Comparison of ENCODE assay signal across 9 mouse cellular contexts in genomic region chr16:72979407-72980219, GRCm38 (mm10).
A peak's percentile ranks its signal among the peaks of the same experiment; 100 is the strongest.
DNase-seq lines count a peak whose midpoint lies in the region; ATAC-seq and TF ChIP-seq lines count a peak whose summit lies in the region.
"Had no signal": no experiment of that assay in that cellular context is flagged by ENCODE, and none has a peak within 500 bp of the region (broad histone marks: within the 10 kb centered on the region; RNA-seq: fewer than 3 reads in every experiment).

No protein-coding gene starts in this region.

- TF ChIP-seq POLR2A in limb, embryonic 14.5 days (IDR thresholded peaks at IDR 0.05; ENCODE audit: borderline replicate concordance, extremely low read depth, insufficient read depth, insufficient read length): no peak

- H3K27me3 ChIP-seq in kidney, embryonic 15.5 days: no peaks in the 10 kb centered on the region
- H3K27me3 ChIP-seq in limb, embryonic 14.5 days (ENCODE audit: control insufficient read depth, insufficient read depth, low read length): no peaks in the 10 kb centered on the region

- H3K9ac ChIP-seq in kidney, embryonic 15.5 days: no peak overlapping the region
- no peak overlapping the region for H3K9ac ChIP-seq in limb, embryonic 14.5 days (ENCODE audit: low read depth, low read length, severe bottlenecking)

- H3K36me3 ChIP-seq in kidney, embryonic 15.5 days: peaks cover 21% of the 10 kb centered on the region
- H3K36me3 ChIP-seq in limb, embryonic 14.5 days (ENCODE audit: control insufficient read depth, insufficient read depth, low read length): peaks cover 42% of the 10 kb centered on the region

- peak; percentile 77 for DNase-seq in 3T3-L1 (ENCODE audit: low read depth, low spot score)
- DNase-seq in adrenal gland, adult 18-20 months (ENCODE audit: low spot score in 2 of 2): peak; percentile 68 to 69
- DNase-seq in embryo, embryonic 10 days (ENCODE audit: low spot score): peak; percentile 84
- DNase-seq in gastrocnemius, postnatal 4 days (ENCODE audit: low spot score in 2 of 2): peak; percentile 35 to 66
- peak; percentile 85 for DNase-seq in limb, embryonic 14.5 days (ENCODE audit: low spot score)
- DNase-seq in neural tube, embryonic 10.5 days (ENCODE audit: extremely low spot score, low spot score): peak; percentile 82
- peak; percentile 43 for DNase-seq in thymus, postnatal 14 days

- no peak overlapping the region for H3K4me3 ChIP-seq in kidney, embryonic 15.5 days (replicated peaks)
- H3K4me3 ChIP-seq in limb, embryonic 14.5 days (replicated peaks; ENCODE audit: low read length): no peak overlapping the region
- H3K4me3 ChIP-seq: myocyte had no signal

- no peaks in the 10 kb centered on the region for H3K9me3 ChIP-seq in kidney, embryonic 15.5 days (replicated peaks)
- no peaks in the 10 kb centered on the region for H3K9me3 ChIP-seq in limb, embryonic 14.5 days (ENCODE audit: control insufficient read depth, low read length)

- 32% methylated on average over 8 of the region's 8 CpGs for WGBS in kidney, embryonic 15.5 days
- 25% methylated on average over 8 of the region's 8 CpGs for WGBS in limb, embryonic 14.5 days

- no peak overlapping the region for H3K27ac ChIP-seq in kidney, embryonic 15.5 days
- no peak overlapping the region for H3K27ac ChIP-seq in limb, embryonic 14.5 days (replicated peaks; ENCODE audit: low read depth, low read length)

- 0 out of 2 replicates have a peak, but pooled peaks cover 5% of the 10 kb centered on the region for H3K4me1 ChIP-seq in kidney, embryonic 15.5 days
- H3K4me1 ChIP-seq in limb, embryonic 14.5 days (ENCODE audit: control insufficient read depth, insufficient read depth, low read length): no peaks in the 10 kb centered on the region

- 0 out of 2 replicates have a peak, but pooled peaks have one; percentile 44 for ATAC-seq in kidney, embryonic 15.5 days (replicated peaks; ENCODE audit: low FRiP score)
- peak; percentile 81 for ATAC-seq in limb, embryonic 14.5 days (ENCODE audit: low FRiP score, low read depth)

- no peak overlapping the region for H3K4me2 ChIP-seq in kidney, embryonic 15.5 days
- no peak overlapping the region for H3K4me2 ChIP-seq in limb, embryonic 14.5 days (replicated peaks; ENCODE audit: low read depth, low read length, severe bottlenecking)
